Mouse (Mus musculus) intestine, postnatal 0 days (tissue): ENCODE measurements at regions not wholly inside any gene's neighbourhood (a gene's known extent, or its start where the extent isn't known, plus 50 kb on each side); places are given as distances from the start of the nearest gene placed in this dataset.

Experiments
- ATAC-seq: fragments of 200-750 bp; cut with Nextera tagmentation; 2 replicates; pipeline ENCODE4 v1.8.0; 2017; ENCODE audit warnings: mild to moderate bottlenecking, moderate TSS enrichment, moderate library complexity
- H3K27ac ChIP-seq: fragments of 300-500 bp; sonication (generic); 2 replicates; pipeline ENCODE4 v1.5.1; 2014; ENCODE audit warnings: mild to moderate bottlenecking, low read depth, low read length, moderate library complexity
- H3K27me3 ChIP-seq: fragments of 300-500 bp; sonication (generic); replicated peaks from 2 replicates; pipeline ENCODE4 v1.6.1; 2014; ENCODE audit warnings: low read length, mixed read lengths; ENCODE audit not compliant: control insufficient read depth, insufficient read depth
- H3K36me3 ChIP-seq: fragments of 300-500 bp; sonication (generic); 2 replicates; pipeline ENCODE4 v1.6.1; 2014; ENCODE audit warnings: mild to moderate bottlenecking, moderate library complexity; ENCODE audit not compliant: control insufficient read depth, insufficient read depth
- H3K4me1 ChIP-seq: fragments of 300-500 bp; sonication (generic); replicated peaks from 2 replicates; pipeline ENCODE4 v1.6.1; 2014; ENCODE audit warnings: antibody characterized with exemption, low read length, mixed read lengths; ENCODE audit not compliant: control insufficient read depth, insufficient read depth
- H3K4me2 ChIP-seq: fragments of 300-500 bp; sonication (generic); replicated peaks from 2 replicates; pipeline ENCODE4 v1.6.1; 2014; ENCODE audit warnings: low read depth, mild to moderate bottlenecking, moderate library complexity
- H3K4me3 ChIP-seq: fragments of 300-500 bp; sonication (generic); 2 replicates; pipeline ENCODE4 v1.5.1; 2014; ENCODE audit warnings: low read depth, low read length
- H3K9ac ChIP-seq: fragments of 300-500 bp; sonication (generic); 2 replicates; pipeline ENCODE4 v1.6.1; 2014; ENCODE audit warnings: mild to moderate bottlenecking, low read depth, low read length
- H3K9me3 ChIP-seq: fragments of 300-500 bp; sonication (generic); 2 replicates; pipeline ENCODE4 v1.6.1; 2016; ENCODE audit warnings: mixed run types; ENCODE audit not compliant: control insufficient read depth
- CTCF ChIP-seq: sonication (generic); IDR thresholded peaks from 2 replicates; pipeline ENCODE4 v1.5.1; 2016; ENCODE audit warnings: low read depth, mild to moderate bottlenecking, control low read depth, antibody characterized with exemption, moderate library complexity
- WGBS: fragments of 180-500 bp; shearing (Covaris S2); extraction: QIAGEN DNeasy Blood & Tissue Kit; methylation state at CpG from one replicate; pipeline ENCODE4 v1.1.7; 2014; 5-methylcytosine and 5-hydroxymethylcytosine counted together

DNA sequence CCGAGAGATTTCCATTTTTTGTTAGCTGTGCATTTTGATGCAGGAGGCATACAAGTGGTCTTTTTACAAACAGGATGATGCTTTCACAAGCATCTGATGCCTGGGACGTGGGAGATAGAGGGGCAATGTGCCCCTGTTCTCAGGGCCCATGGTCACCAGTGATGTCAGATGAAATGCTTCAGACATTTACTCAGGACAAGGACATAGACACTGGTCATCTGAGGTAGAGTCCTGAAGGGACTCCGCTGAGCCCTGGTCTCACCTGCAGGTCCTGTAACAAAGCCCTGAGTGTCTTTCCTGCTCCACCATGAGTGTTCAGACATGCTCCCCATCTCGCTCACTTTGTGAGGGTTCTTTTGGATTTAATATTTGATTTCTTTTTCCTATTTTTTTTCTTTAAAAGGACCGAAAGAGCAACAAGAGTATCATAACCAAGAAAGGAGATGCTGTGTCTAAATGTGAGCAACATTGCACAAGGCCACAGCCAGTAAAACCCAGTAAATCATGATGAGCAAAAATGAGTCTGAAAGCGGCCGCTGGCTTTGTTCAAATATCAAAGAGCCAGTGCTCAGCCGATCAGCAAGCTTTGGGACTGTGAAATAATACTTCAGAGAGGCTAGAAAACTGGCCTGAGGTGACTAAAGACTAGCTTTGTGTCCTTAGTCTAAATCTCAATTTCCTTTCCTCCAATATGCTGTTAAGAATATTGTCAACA, 430.1 kb downstream of the Ate1 start:
- no peak for TF ChIP-seq CTCF
- ATAC-seq, result no peak
- WGBS, result 93% methylated on average over 8 of the region's 8 CpGs
- Histone ChIP-seq H3K9me3 (no peaks in the 10 kb centered on the region), H3K4me3 (no peak overlapping the region), H3K27me3 (no peaks in the 10 kb centered on the region), H3K9ac (no peak overlapping the region), H3K4me2 (no peak overlapping the region), H3K36me3 (no peaks in the 10 kb centered on the region), H3K4me1 (no peaks in the 10 kb centered on the region), H3K27ac (no peak overlapping the region)

DNA sequence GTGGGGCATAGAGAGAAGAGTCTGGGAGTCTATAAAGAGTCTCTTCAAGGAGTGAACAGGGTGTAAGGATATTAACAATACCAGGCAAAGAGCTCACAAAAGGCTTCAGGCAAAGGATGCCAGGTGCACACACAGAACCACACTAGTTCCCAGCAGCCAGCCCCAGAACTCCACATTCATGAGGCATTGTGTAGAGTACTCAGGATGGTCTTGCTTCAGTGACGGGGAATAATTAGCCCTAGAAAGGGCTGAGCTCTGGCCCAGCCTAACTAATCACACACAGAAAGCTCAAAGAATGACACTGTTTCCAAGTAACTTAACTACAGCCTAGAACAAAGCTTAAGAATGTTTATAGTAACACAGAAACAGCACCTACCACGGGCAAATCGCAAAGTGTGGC, 428.2 kb downstream of the Ate1 start:
- no peak for TF ChIP-seq CTCF
- 60% methylated on average over 3 of the region's 3 CpGs for WGBS
- no peak overlapping the region for H3K4me3 ChIP-seq
- H3K36me3 ChIP-seq, result no peaks in the 10 kb centered on the region
- no peak overlapping the region for H3K4me2 ChIP-seq
- no peak for ATAC-seq
- no peaks in the 10 kb centered on the region for H3K27me3 ChIP-seq
- H3K9ac ChIP-seq, result no peak overlapping the region
- H3K27ac ChIP-seq, result no peak overlapping the region
- H3K9me3 ChIP-seq, result no peaks in the 10 kb centered on the region
- no peaks in the 10 kb centered on the region for H3K4me1 ChIP-seq

DNA sequence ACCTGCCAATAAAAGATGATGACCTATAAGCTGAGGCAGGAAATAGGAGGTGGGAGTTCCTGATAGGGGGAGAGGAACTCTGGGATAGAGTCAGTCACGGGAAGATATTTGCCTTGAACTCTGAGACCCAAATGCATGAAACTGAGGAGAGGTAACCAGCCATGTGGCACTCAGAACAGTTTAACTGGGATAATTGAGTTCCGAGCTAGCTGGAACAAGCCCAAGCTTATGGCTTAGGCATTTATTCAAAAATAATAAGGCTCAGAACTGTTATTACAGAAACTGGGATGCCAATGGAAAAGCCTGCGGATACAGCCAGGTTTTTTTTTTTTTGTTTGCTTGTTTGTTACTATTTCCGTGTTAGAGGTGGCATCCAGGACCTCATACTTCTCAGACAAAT, 425.0 kb downstream of the Ate1 start:
- ATAC-seq, result no peak
- H3K9ac ChIP-seq, result no peak overlapping the region
- no peak overlapping the region for H3K27ac ChIP-seq
- no peaks in the 10 kb centered on the region for H3K27me3 ChIP-seq
- 83% methylated on average over 4 of the region's 4 CpGs for WGBS
- H3K9me3 ChIP-seq, result no peaks in the 10 kb centered on the region
- no peaks in the 10 kb centered on the region for H3K36me3 ChIP-seq
- no peaks in the 10 kb centered on the region for H3K4me1 ChIP-seq
- H3K4me2 ChIP-seq, result no peak overlapping the region
- no peak for TF ChIP-seq CTCF
- no peak overlapping the region for H3K4me3 ChIP-seq

DNA sequence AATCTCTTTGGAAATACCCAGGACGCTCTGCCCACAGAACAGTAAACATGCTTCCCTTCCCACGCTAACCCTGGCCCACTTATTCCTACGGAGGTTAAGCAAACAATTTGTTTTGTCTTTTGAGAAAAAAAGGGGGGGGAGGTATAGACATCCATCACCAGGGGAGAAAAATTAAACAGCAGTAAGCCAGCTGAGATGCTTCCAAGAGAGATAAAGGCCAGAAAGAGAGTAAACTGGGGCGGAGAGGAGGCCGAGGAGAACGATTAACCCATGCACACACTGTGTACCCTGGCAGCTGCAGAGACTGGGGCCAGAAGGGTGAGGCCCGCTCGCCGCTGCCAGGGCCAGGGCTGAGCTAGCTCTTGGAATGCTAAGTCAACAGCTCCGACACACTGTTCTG, 421.6 kb downstream of the Ate1 start:
- Histone ChIP-seq H3K27ac (no peak overlapping the region), H3K36me3 (no peaks in the 10 kb centered on the region), H3K4me3 (no peak overlapping the region), H3K9ac (no peak overlapping the region), H3K4me2 (no peak overlapping the region), H3K9me3 (no peaks in the 10 kb centered on the region), H3K27me3 (no peaks in the 10 kb centered on the region), H3K4me1 (no peaks in the 10 kb centered on the region)
- WGBS, result 40% methylated on average over 10 of the region's 10 CpGs
- TF ChIP-seq CTCF, result no peak
- ATAC-seq, result no peak

DNA sequence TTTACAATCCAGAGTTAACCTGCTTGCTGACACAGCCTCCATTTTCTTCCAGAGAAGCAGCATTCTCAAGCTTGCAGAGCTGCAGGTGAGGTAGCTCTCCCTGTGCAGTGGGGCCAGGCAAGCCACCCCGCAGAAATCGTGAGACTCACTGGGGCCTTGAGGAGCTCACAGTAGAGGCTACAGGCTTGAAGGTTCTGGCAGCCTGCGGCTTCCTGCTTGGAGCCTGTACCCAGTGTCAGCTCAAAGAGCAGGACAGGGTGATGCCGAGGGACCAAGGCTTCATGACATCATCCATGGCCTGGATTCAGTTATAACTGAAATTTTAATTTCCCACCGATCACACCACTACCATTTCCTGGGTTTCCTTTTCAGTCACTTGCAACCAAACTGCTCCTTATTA, 417.5 kb downstream of the Ate1 start:
- no peak overlapping the region for H3K4me3 ChIP-seq
- no peak for ATAC-seq
- H3K9ac ChIP-seq, result no peak overlapping the region
- H3K4me2 ChIP-seq, result no peak overlapping the region
- no peak overlapping the region for H3K27ac ChIP-seq
- WGBS, result 48% methylated on average over 5 of the region's 5 CpGs
- H3K36me3 ChIP-seq, result no peaks in the 10 kb centered on the region
- no peaks in the 10 kb centered on the region for H3K9me3 ChIP-seq
- no peak for TF ChIP-seq CTCF
- no peaks in the 10 kb centered on the region for H3K27me3 ChIP-seq
- no peaks in the 10 kb centered on the region for H3K4me1 ChIP-seq

DNA sequence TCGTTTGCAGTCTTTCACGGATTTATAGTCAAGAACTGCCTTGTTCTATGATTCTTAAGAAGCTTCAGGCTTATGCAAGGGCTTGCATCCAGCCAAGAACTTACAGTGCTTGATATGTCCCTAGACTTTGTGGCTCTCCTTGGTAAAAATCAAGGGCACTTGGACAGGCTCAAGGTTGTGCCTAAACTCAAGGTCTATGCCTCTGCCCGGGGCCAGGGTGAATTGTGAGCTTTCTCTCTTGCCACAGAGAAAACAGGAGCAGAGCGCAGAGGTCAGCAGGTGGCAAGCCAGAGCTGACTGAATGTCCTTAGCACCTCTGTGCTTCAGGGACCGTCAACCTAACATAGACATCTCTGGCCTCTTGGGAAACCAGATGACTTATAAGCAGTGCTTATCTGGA, 413.2 kb downstream of the Ate1 start:
- H3K4me3 ChIP-seq, result no peak overlapping the region
- H3K36me3 ChIP-seq, result no peaks in the 10 kb centered on the region
- no peaks in the 10 kb centered on the region for H3K27me3 ChIP-seq
- H3K9me3 ChIP-seq, result no peaks in the 10 kb centered on the region
- H3K4me2 ChIP-seq, result no peak overlapping the region
- WGBS, result 81% methylated on average over 5 of the region's 5 CpGs
- TF ChIP-seq CTCF, result no peak
- no peak overlapping the region for H3K27ac ChIP-seq
- no peak overlapping the region for H3K9ac ChIP-seq
- no peaks in the 10 kb centered on the region for H3K4me1 ChIP-seq
- ATAC-seq, result no peak

DNA sequence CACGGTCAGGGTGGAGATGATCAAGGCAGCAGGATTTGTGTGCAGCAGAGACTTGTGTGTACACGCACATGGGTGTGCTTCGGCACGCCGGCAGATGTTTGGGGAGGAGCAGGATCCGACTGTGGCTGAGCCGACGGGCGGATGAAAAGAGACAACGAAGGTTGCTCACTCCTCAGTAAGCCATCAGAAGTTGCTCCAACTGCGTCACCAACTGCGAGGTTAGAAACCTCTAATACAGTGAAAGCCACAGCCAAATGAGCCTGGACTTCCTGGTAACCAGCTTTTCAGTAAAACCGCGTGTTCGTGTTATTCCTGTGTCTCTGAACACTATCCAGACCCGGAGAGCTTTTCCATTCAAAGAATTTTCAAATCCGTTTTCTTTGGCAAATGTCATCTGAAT, 411.8 kb downstream of the Ate1 start:
- no peak for ATAC-seq
- 84% methylated on average over 17 of the region's 17 CpGs for WGBS
- Histone ChIP-seq H3K9me3 (no peaks in the 10 kb centered on the region), H3K27me3 (no peaks in the 10 kb centered on the region), H3K4me1 (no peaks in the 10 kb centered on the region), H3K27ac (no peak overlapping the region), H3K9ac (no peak overlapping the region), H3K4me3 (no peak overlapping the region), H3K4me2 (no peak overlapping the region), H3K36me3 (no peaks in the 10 kb centered on the region)
- no peak for TF ChIP-seq CTCF
